ENCODE assay signal across 15 mouse cellular contexts in the genomic region with DNA sequence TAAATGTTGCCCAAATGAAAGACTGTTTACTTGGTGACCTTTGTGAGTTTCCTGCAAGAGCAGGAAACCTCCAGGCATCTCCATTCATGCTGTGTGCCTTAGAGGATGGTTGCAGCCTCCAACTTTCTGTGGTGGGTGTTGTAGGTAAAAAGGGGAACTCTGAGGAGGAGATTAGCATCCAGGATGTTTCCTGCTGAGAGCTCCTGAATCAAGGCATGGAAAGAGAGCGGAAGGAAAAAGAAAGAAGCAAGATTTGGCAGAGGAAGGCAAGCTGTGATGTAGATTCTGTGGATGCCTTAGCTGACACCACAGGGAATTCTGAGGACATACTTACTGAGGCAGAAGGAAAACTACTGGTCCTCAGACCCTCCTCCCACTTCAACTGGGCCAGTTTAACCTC.
"Had no signal": no experiment of that assay in that cellular context is flagged by ENCODE, and none has a peak within 500 bp of the region (broad histone marks: within the 10 kb centered on the region; RNA-seq: fewer than 3 reads in every experiment).

No protein-coding gene starts in this region.

- H3K9ac ChIP-seq: lung, embryonic 14.5 days; midbrain, embryonic 13.5 days; midbrain, embryonic 15.5 days; neural tube, embryonic 12.5 days; stomach, embryonic 15.5 days had no signal

- DNase-seq: lung, embryonic 14.5 days; lung, postnatal 14 days; lung, postnatal 36 days; right cerebral cortex, postnatal 14 days; thymus, adult 2 months; thymus, postnatal 25 days; thymus, postnatal 4 days had no signal

- H3K36me3 ChIP-seq: midbrain, embryonic 13.5 days; midbrain, embryonic 15.5 days; neural tube, embryonic 12.5 days; stomach, embryonic 15.5 days had no signal

- H3K4me2 ChIP-seq: lung, embryonic 14.5 days; midbrain, embryonic 11.5 days; midbrain, embryonic 13.5 days; midbrain, embryonic 15.5 days; neural tube, embryonic 12.5 days; stomach, embryonic 15.5 days had no signal

- ATAC-seq: midbrain, embryonic 13.5 days; midbrain, embryonic 15.5 days had no signal

- H3K4me3 ChIP-seq: megakaryocyte, embryonic 14.5 days; midbrain, embryonic 13.5 days; midbrain, embryonic 15.5 days; neural tube, embryonic 12.5 days; stomach, embryonic 15.5 days had no signal

- H3K27me3 ChIP-seq: megakaryocyte, embryonic 14.5 days; midbrain, embryonic 13.5 days; midbrain, embryonic 15.5 days; neural tube, embryonic 12.5 days; stomach, embryonic 15.5 days had no signal

- H3K9me3 ChIP-seq: megakaryocyte, embryonic 14.5 days; midbrain, embryonic 13.5 days; midbrain, embryonic 15.5 days; neural tube, embryonic 12.5 days; stomach, embryonic 15.5 days had no signal

- H3K4me1 ChIP-seq: megakaryocyte, embryonic 14.5 days; midbrain, embryonic 13.5 days; midbrain, embryonic 15.5 days; neural tube, embryonic 12.5 days; stomach, embryonic 15.5 days had no signal

- H3K27ac ChIP-seq: macrophage; midbrain, embryonic 13.5 days; midbrain, embryonic 15.5 days; neural tube, embryonic 12.5 days; stomach, embryonic 15.5 days; stomach, postnatal 0 days had no signal
